Mouse (Mus musculus): ENCODE measurements around the gene Sipa1l3. TPM values are rescaled to one million over a fixed set of nuclear protein-coding genes. Genes with fewer than 3 reads are reported as not detected.

Sipa1l3 gene
- total RNA-seq, 2 experiments from 2014 or later, result 6.3 to 6.5 TPM

- intact Hi-C loops (cut with DNase I), result no loop called here
- DNase-seq, result no peak
These were observed 93.0 kb downstream of the Sipa1l3 start for GRCm38 (mm10) chr7:29425413-29425827.

GRCm38 (mm10) chr7:29424690-29425089, 93.8 kb downstream of the Sipa1l3 start:
- intact Hi-C loops (cut with DNase I), result no loop called here
- DNase-seq, result no peak

- intact Hi-C loops (cut with DNase I), result no loop called here
- no peak for DNase-seq
These were observed 96.6 kb downstream of the Sipa1l3 start for GRCm38 (mm10) chr7:29421909-29422244.

- intact Hi-C loops (cut with DNase I), result no loop called here
- DNase-seq, result no peak
These were observed 97.1 kb downstream of the Sipa1l3 start for GRCm38 (mm10) chr7:29421240-29421908.

- intact Hi-C loops (cut with DNase I), result no loop called here
- DNase-seq, result no peak
These were observed 98.6 kb downstream of the Sipa1l3 start for GRCm38 (mm10) chr7:29419836-29420235.

- intact Hi-C loops (cut with DNase I), result no loop called here
- no peak for DNase-seq
These were observed 100.2 kb downstream of the Sipa1l3 start for GRCm38 (mm10) chr7:29418231-29418630.

- intact Hi-C loops (cut with DNase I), result no loop called here
- no peak for DNase-seq
These were observed 100.9 kb downstream of the Sipa1l3 start for GRCm38 (mm10) chr7:29417332-29418069.

GRCm38 (mm10) chr7:29416906-29417305, 101.5 kb downstream of the Sipa1l3 start:
- intact Hi-C loops (cut with DNase I), result no loop called here
- DNase-seq, result no peak

GRCm38 (mm10) chr7:29411838-29412580, 106.4 kb downstream of the Sipa1l3 start:
- DNase-seq, result no peak
- intact Hi-C loops (cut with DNase I), result no loop called here

GRCm38 (mm10) chr7:29411216-29411816, 107.1 kb downstream of the Sipa1l3 start:
- no peak for DNase-seq
- intact Hi-C loops (cut with DNase I), result no loop called here

GRCm38 (mm10) chr7:29410402-29410801, 108.0 kb downstream of the Sipa1l3 start:
- intact Hi-C loops (cut with DNase I), result no loop called here
- DNase-seq, result no peak

- DNase-seq, result no peak
- intact Hi-C loops (cut with DNase I), result no loop called here
These were observed 111.6 kb downstream of the Sipa1l3 start for GRCm38 (mm10) chr7:29406855-29407254.

GRCm38 (mm10) chr7:29404126-29404525, 114.3 kb downstream of the Sipa1l3 start:
- intact Hi-C loops (cut with DNase I), result no loop called here
- DNase-seq, result no peak

- intact Hi-C loops (cut with DNase I), result no loop called here
- no peak for DNase-seq
These were observed 116.4 kb downstream of the Sipa1l3 start for GRCm38 (mm10) chr7:29402015-29402414.

GRCm38 (mm10) chr7:29400451-29400850, 118.0 kb downstream of the Sipa1l3 start:
- intact Hi-C loops (cut with DNase I), result no loop called here
- no peak for DNase-seq

- intact Hi-C loops (cut with DNase I), result no loop called here
These were observed 119.4 kb downstream of the Sipa1l3 start for GRCm38 (mm10) chr7:29399056-29399455.

GRCm38 (mm10) chr7:29397486-29397885, 121.0 kb downstream of the Sipa1l3 start:
- intact Hi-C loops (cut with DNase I), result no loop called here

More at GRCm38 (mm10) chr7:29399056-29399455, 119.4 kb downstream of the Sipa1l3 start:
- DNase-seq, result no peak

GRCm38 (mm10) chr7:29396943-29397340, 121.5 kb downstream of the Sipa1l3 start:
- no peak for DNase-seq
- intact Hi-C loops (cut with DNase I), result no loop called here

More at GRCm38 (mm10) chr7:29397486-29397885, 121.0 kb downstream of the Sipa1l3 start:
- no peak for DNase-seq

- intact Hi-C loops (cut with DNase I), result no loop called here
- DNase-seq, result no peak
These were observed 122.1 kb downstream of the Sipa1l3 start for GRCm38 (mm10) chr7:29396216-29396942.

GRCm38 (mm10) chr7:29395179-29395578, 123.3 kb downstream of the Sipa1l3 start:
- intact Hi-C loops (cut with DNase I), result no loop called here
- DNase-seq, result no peak
